Mouse (Mus musculus): ENCODE results near the gene Grpel1.

Grpel1 gene

GRCm38 (mm10) chr5:36464709-36465661, at the start of gene Grpel1:
Gene Grpel1, plus strand, starts transcription at chr5:36464998.
- peak; percentile 98 for DNase-seq (ENCODE audit: low read depth, low spot score)

GRCm38 (mm10) chr5:36419861-36420260, 44.9 kb upstream of the Grpel1 start:
- no peak for DNase-seq (ENCODE audit: low read depth, low spot score)

- DNase-seq (ENCODE audit: low read depth, low spot score): no peak
Measured at GRCm38 (mm10) chr5:36422689-36423088, 42.1 kb upstream of the Grpel1 start.

- no peak for DNase-seq (ENCODE audit: low read depth, low spot score)
Measured at GRCm38 (mm10) chr5:36424676-36425075, 40.1 kb upstream of the Grpel1 start.

- no peak for DNase-seq (ENCODE audit: low read depth, low spot score)
Measured at GRCm38 (mm10) chr5:36426404-36426803, 38.4 kb upstream of the Grpel1 start.

GRCm38 (mm10) chr5:36427831-36428230, 37.0 kb upstream of the Grpel1 start:
- no peak for DNase-seq (ENCODE audit: low read depth, low spot score)

GRCm38 (mm10) chr5:36429551-36429950, 35.2 kb upstream of the Grpel1 start:
- DNase-seq (ENCODE audit: low read depth, low spot score): no peak

GRCm38 (mm10) chr5:36431711-36432110, 33.1 kb upstream of the Grpel1 start:
- DNase-seq (ENCODE audit: low read depth, low spot score): no peak

- no peak for DNase-seq (ENCODE audit: low read depth, low spot score)
Measured at GRCm38 (mm10) chr5:36434398-36434967, 30.3 kb upstream of the Grpel1 start.

- no peak for DNase-seq (ENCODE audit: low read depth, low spot score)
Measured at GRCm38 (mm10) chr5:36436858-36437257, 27.9 kb upstream of the Grpel1 start.

GRCm38 (mm10) chr5:36440741-36441140, 24.1 kb upstream of the Grpel1 start:
- DNase-seq (ENCODE audit: low read depth, low spot score): no peak

GRCm38 (mm10) chr5:36444611-36445010, 20.2 kb upstream of the Grpel1 start:
- no peak for DNase-seq (ENCODE audit: low read depth, low spot score)

GRCm38 (mm10) chr5:36445028-36445427, 19.8 kb upstream of the Grpel1 start:
- no peak for DNase-seq (ENCODE audit: low read depth, low spot score)

- DNase-seq (ENCODE audit: low read depth, low spot score): no peak
Measured at GRCm38 (mm10) chr5:36446166-36446890, 18.5 kb upstream of the Grpel1 start.

- DNase-seq (ENCODE audit: low read depth, low spot score): no peak
Measured at GRCm38 (mm10) chr5:36447872-36448271, 16.9 kb upstream of the Grpel1 start.

- no peak for DNase-seq (ENCODE audit: low read depth, low spot score)
Measured at GRCm38 (mm10) chr5:36449710-36450358, 15.0 kb upstream of the Grpel1 start.

GRCm38 (mm10) chr5:36451119-36451518, 13.7 kb upstream of the Grpel1 start:
- DNase-seq (ENCODE audit: low read depth, low spot score): peak; percentile 14

- no peak for DNase-seq (ENCODE audit: low read depth, low spot score)
Measured at GRCm38 (mm10) chr5:36451872-36452389, 12.9 kb upstream of the Grpel1 start.

GRCm38 (mm10) chr5:36452821-36453220, 12.0 kb upstream of the Grpel1 start:
- DNase-seq (ENCODE audit: low read depth, low spot score): no peak

GRCm38 (mm10) chr5:36457706-36458105, 7.1 kb upstream of the Grpel1 start:
- no peak for DNase-seq (ENCODE audit: low read depth, low spot score)

GRCm38 (mm10) chr5:36458926-36459325, 5.9 kb upstream of the Grpel1 start:
- peak; percentile 86 for DNase-seq (ENCODE audit: low read depth, low spot score)

Measured in CD4-positive, CD25-positive, alpha-beta regulatory T cell, adult 2 months (primary cell).